ENCODE assay signal across 13 mouse cellular contexts in the genomic region with DNA sequence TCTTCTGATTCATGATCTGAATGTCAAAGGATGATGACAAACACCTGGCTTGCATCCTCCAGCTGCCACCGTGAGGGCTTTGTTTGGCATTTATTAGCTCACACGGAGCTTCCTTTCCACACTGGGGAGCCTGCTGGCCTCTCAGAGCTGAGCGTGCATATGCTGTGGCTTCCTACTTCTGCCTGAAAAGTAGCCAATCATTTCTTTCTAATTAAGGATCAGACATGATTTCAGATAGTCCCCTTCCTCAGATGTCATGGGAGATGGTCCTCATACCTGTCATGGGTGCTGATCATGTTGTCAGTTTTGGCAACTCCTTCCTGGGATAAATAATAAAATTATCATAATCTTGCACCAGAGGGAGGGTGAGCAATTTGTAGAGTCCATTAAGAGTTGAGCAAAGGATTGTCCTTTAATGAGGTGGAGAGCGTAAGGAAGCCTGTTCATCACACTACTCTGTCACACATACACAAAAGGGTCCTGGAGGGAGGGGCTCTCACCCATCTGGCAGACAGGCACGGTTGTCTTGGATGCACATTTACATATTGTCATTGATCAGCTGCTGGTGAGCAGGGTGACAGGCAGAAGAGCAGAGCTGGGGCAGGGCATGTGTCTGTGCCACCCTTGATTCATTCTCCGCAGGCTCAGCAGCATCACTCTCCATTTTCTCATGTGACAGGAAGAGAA.
DNase-seq lines count a peak whose midpoint lies in the region; ATAC-seq lines count a peak whose summit lies in the region.
"Had no signal": no experiment of that assay in that cellular context is flagged by ENCODE, and none has a peak within 500 bp of the region (broad histone marks: within the 10 kb centered on the region; RNA-seq: fewer than 3 reads in every experiment).

No protein-coding gene starts in this region.

- no peaks in the 10 kb centered on the region for H3K27me3 ChIP-seq in neural tube, embryonic 11.5 days (ENCODE audit: control insufficient read depth, insufficient read depth, low read length)
- no peaks in the 10 kb centered on the region for H3K27me3 ChIP-seq in hindbrain, embryonic 14.5 days (ENCODE audit: control insufficient read depth, insufficient read depth, low read length)
- no peaks in the 10 kb centered on the region for H3K27me3 ChIP-seq in midbrain, embryonic 16.5 days (ENCODE audit: control insufficient read depth, insufficient read depth, low read depth, low read length)
- H3K27me3 ChIP-seq: heart, embryonic 15.5 days had no signal

- no peak overlapping the region for H3K27ac ChIP-seq in neural tube, embryonic 11.5 days (ENCODE audit: low read depth, low read length)
- no peak overlapping the region for H3K27ac ChIP-seq in hindbrain, embryonic 14.5 days
- no peak overlapping the region for H3K27ac ChIP-seq in midbrain, embryonic 16.5 days (ENCODE audit: low read length)
- H3K27ac ChIP-seq: heart, embryonic 15.5 days; kidney, postnatal 0 days; liver, embryonic 14.5 days had no signal

- peak; percentile 61 for DNase-seq in neural tube, embryonic 11.5 days (ENCODE audit: low spot score)
- no peak for DNase-seq in neural tube, embryonic 10.5 days (ENCODE audit: extremely low spot score, low spot score)
- DNase-seq in hindbrain, embryonic 14.5 days (ENCODE audit: low spot score) = no peak
- no peak for DNase-seq in lung, postnatal 36 days
- DNase-seq in kidney, adult 8-10 months = no peak
- DNase-seq in thymus, adult 18-20 months = no peak
- DNase-seq: adrenal gland, postnatal 36 days; layer of hippocampus, adult 9-11 months; lung, postnatal 14 days had no signal

- no peaks in the 10 kb centered on the region for H3K36me3 ChIP-seq in neural tube, embryonic 11.5 days (ENCODE audit: control insufficient read depth, insufficient read depth, low read length)
- H3K36me3 ChIP-seq in hindbrain, embryonic 14.5 days (replicated peaks; ENCODE audit: control insufficient read depth, insufficient read depth) = no peaks in the 10 kb centered on the region
- H3K36me3 ChIP-seq in midbrain, embryonic 16.5 days (ENCODE audit: control insufficient read depth, insufficient read depth, low read length) = no peaks in the 10 kb centered on the region
- H3K36me3 ChIP-seq: heart, embryonic 15.5 days had no signal

- H3K9ac ChIP-seq in neural tube, embryonic 11.5 days (ENCODE audit: low read length) = no peak overlapping the region
- no peak overlapping the region for H3K9ac ChIP-seq in hindbrain, embryonic 14.5 days
- no peak overlapping the region for H3K9ac ChIP-seq in midbrain, embryonic 16.5 days (ENCODE audit: low read depth, low read length)
- H3K9ac ChIP-seq: heart, embryonic 15.5 days; liver, embryonic 14.5 days had no signal

- H3K4me1 ChIP-seq in neural tube, embryonic 11.5 days (ENCODE audit: control insufficient read depth, insufficient read depth, low read length) = no peaks in the 10 kb centered on the region
- H3K4me1 ChIP-seq in hindbrain, embryonic 14.5 days (replicated peaks; ENCODE audit: control insufficient read depth, insufficient read depth, low read length) = peaks cover 6% of the 10 kb centered on the region
- H3K4me1 ChIP-seq in midbrain, embryonic 16.5 days (ENCODE audit: control insufficient read depth, insufficient read depth, low read length) = no peaks in the 10 kb centered on the region
- H3K4me1 ChIP-seq: heart, embryonic 15.5 days had no signal

- 23% methylated on average over 6 of the region's 6 CpGs for WGBS in neural tube, embryonic 11.5 days
- 11% methylated on average over 6 of the region's 6 CpGs for WGBS in hindbrain, embryonic 14.5 days
- WGBS in midbrain, embryonic 16.5 days = 28% methylated on average over 6 of the region's 6 CpGs

- no peak overlapping the region for H3K4me2 ChIP-seq in neural tube, embryonic 11.5 days (ENCODE audit: low read depth)
- no peak overlapping the region for H3K4me2 ChIP-seq in hindbrain, embryonic 14.5 days (replicated peaks)
- no peak overlapping the region for H3K4me2 ChIP-seq in midbrain, embryonic 16.5 days (ENCODE audit: low read length)
- H3K4me2 ChIP-seq: heart, embryonic 15.5 days had no signal

- no peak overlapping the region for H3K4me3 ChIP-seq in neural tube, embryonic 11.5 days (ENCODE audit: low read depth, low read length)
- H3K4me3 ChIP-seq in hindbrain, embryonic 14.5 days (replicated peaks; ENCODE audit: low read length) = no peak overlapping the region
- H3K4me3 ChIP-seq in midbrain, embryonic 16.5 days (ENCODE audit: low read depth, low read length) = no peak overlapping the region
- H3K4me3 ChIP-seq: heart, embryonic 15.5 days had no signal

- H3K9me3 ChIP-seq in neural tube, embryonic 11.5 days (ENCODE audit: control insufficient read depth, low read length) = no peaks in the 10 kb centered on the region
- H3K9me3 ChIP-seq in hindbrain, embryonic 14.5 days (ENCODE audit: control insufficient read depth, low read length) = no peaks in the 10 kb centered on the region
- H3K9me3 ChIP-seq in midbrain, embryonic 16.5 days (replicated peaks; ENCODE audit: control insufficient read depth, low read length, poor library complexity, severe bottlenecking) = no peaks in the 10 kb centered on the region
- H3K9me3 ChIP-seq: heart, embryonic 15.5 days had no signal

- ATAC-seq in neural tube, embryonic 11.5 days (ENCODE audit: insufficient read depth, low FRiP score, low TSS enrichment) = peak; percentile 93
- ATAC-seq in hindbrain, embryonic 14.5 days (ENCODE audit: low FRiP score) = peak; percentile 79
- peak; percentile 68; the same call in 1 of the 2 replicates for ATAC-seq in midbrain, embryonic 16.5 days
